Mouse (Mus musculus): ENCODE data around the gene Tsc22d1.

- TF ChIP-seq MAX (IDR thresholded peaks at IDR 0.05; ENCODE audit: low read depth): no peak
- TF ChIP-seq POLR2A (IDR thresholded peaks at IDR 0.05; ENCODE audit: insufficient read length, low read depth): no peak
- TF ChIP-seq REST (IDR thresholded peaks at IDR 0.05; ENCODE audit: insufficient read depth, insufficient read length): no peak
- no peak for TF ChIP-seq E2F4 (IDR thresholded peaks at IDR 0.05; ENCODE audit: insufficient read depth)
Observed at GRCm38 (mm10) chr14:76480507-76480906, 65.7 kb downstream of the Tsc22d1 start.

All from myocyte (in vitro differentiated cells).